Mouse (Mus musculus): ENCODE results near the gene Pou5f1. TPM values are rescaled to one million over a fixed set of nuclear protein-coding genes. Genes with fewer than 3 reads are reported as not detected.

Gene Pou5f1
- total RNA-seq (2023) = 0.71 TPM

GRCm38 (mm10) chr17:35505776-35506175, at the start of gene Pou5f1:
Gene Pou5f1, plus strand, starts transcription at chr17:35506018.

GRCm38 (mm10) chr17:35469842-35470751, 35.7 kb upstream of the Pou5f1 start, which contains the start of gene H2-Q10:
Gene H2-Q10, plus strand, starts transcription at chr17:35470089.

GRCm38 (mm10) chr17:35516652-35517500, 11.1 kb downstream of the Pou5f1 start, which contains the start of the genes Tcf19 and Cchcr1:
Gene Tcf19, minus strand, starts transcription at chr17:35516824.
Gene Cchcr1, plus strand, starts transcription at chr17:35517100.

GRCm38 (mm10) chr17:35532901-35533300, 27.1 kb downstream of the Pou5f1 start, which contains the start of gene Psors1c2:
Gene Psors1c2, plus strand, starts transcription at chr17:35533201.

GRCm38 (mm10) chr17:35551881-35552414, 46.1 kb downstream of the Pou5f1 start, which contains the start of gene Cdsn:
Gene Cdsn, plus strand, starts transcription at chr17:35552128.

Other genes with a start within 250 kb of the Pou5f1 start
- gene H2-D1, start 243.3 kb upstream of the Pou5f1 start, total RNA-seq (2023) = 2,421 TPM
- gene H2-Q1, start 185.6 kb upstream of the Pou5f1 start, total RNA-seq (2023) = 14.8 TPM
- 16.7 TPM for gene H2-Q2, start 163.8 kb upstream of the Pou5f1 start, total RNA-seq (2023)
- 511 TPM for gene H2-Q4, start 126.4 kb upstream of the Pou5f1 start, total RNA-seq (2023)
- gene H2-Q6, start 81.2 kb upstream of the Pou5f1 start, total RNA-seq (2023) = 107 TPM
- gene H2-Q7, start 66.9 kb upstream of the Pou5f1 start, total RNA-seq (2023) = 390 TPM
- 74.1 TPM for gene H2-Q10, start 35.9 kb upstream of the Pou5f1 start, total RNA-seq (2023)
- 6.6 TPM for gene Tcf19, start 10.8 kb downstream of the Pou5f1 start, total RNA-seq (2023)
- 16.2 TPM for gene Cchcr1, start 11.1 kb downstream of the Pou5f1 start, total RNA-seq (2023)
- gene Psors1c2, start 27.2 kb downstream of the Pou5f1 start, total RNA-seq (2023) = not detected
- not detected for gene Cdsn, start 46.1 kb downstream of the Pou5f1 start, total RNA-seq (2023)
- not detected for gene 2300002M23Rik, start 61.4 kb downstream of the Pou5f1 start, total RNA-seq (2023)
- not detected for gene Sfta2, start 95.5 kb downstream of the Pou5f1 start, total RNA-seq (2023)
- gene Gm9573, start 120.6 kb downstream of the Pou5f1 start, total RNA-seq (2023) = not detected
- not detected for gene Mucl3, start 137.7 kb downstream of the Pou5f1 start, total RNA-seq (2023)
- 49.3 TPM for gene Vars2, start 161.6 kb downstream of the Pou5f1 start, total RNA-seq (2023)
- gene Gtf2h4, start 167.7 kb downstream of the Pou5f1 start, total RNA-seq (2023) = 15.8 TPM
- 15.5 TPM for gene Ddr1, start 198.6 kb downstream of the Pou5f1 start, total RNA-seq (2023)

All from CD4-positive naive resting alpha-beta T cell, adult 57 days (primary cell).